Mouse (Mus musculus) CH12.LX (cell line): Measurements from ENCODE around the gene Fgfbp3.

Experiments used
- USF1 ChIP-seq: IDR thresholded peaks from 2 replicates; pipeline ENCODE4 v1.6.1; 2014; ENCODE audit warnings: low read depth, mild to moderate bottlenecking, inconsistent platforms, low read length, improper control_type of control experiment
- ZC3H11A ChIP-seq: IDR thresholded peaks from 2 replicates; pipeline ENCODE4 v1.6.1; 2012; ENCODE audit warnings: low read depth, mild to moderate bottlenecking, inconsistent platforms, low read length, improper control_type of control experiment

- TF ChIP-seq USF1 (no peak), ZC3H11A (no peak)
Observed at GRCm38 (mm10) chr19:36922936-36923335, 3.5 kb upstream of the Fgfbp3 start.
